Mouse (Mus musculus) lung, adult 2 months (tissue): ENCODE measurements around the gene Ccdc138.

ENCODE experiments used
- CTCF ChIP-seq: fragments of 200-500 bp; IDR thresholded peaks from 2 replicates; pipeline ENCODE4 v1.5.1; 2011; ENCODE audit warnings: mild to moderate bottlenecking, low read length, control low read depth; ENCODE audit not compliant: insufficient read depth
- POLR2A ChIP-seq: fragments of 200-500 bp; IDR thresholded peaks from 2 replicates; pipeline ENCODE4 v1.6.1; 2011; ENCODE audit warnings: low read depth, mild to moderate bottlenecking, control low read depth, low read length, borderline replicate concordance; ENCODE audit errors: extremely low read depth

DNA sequence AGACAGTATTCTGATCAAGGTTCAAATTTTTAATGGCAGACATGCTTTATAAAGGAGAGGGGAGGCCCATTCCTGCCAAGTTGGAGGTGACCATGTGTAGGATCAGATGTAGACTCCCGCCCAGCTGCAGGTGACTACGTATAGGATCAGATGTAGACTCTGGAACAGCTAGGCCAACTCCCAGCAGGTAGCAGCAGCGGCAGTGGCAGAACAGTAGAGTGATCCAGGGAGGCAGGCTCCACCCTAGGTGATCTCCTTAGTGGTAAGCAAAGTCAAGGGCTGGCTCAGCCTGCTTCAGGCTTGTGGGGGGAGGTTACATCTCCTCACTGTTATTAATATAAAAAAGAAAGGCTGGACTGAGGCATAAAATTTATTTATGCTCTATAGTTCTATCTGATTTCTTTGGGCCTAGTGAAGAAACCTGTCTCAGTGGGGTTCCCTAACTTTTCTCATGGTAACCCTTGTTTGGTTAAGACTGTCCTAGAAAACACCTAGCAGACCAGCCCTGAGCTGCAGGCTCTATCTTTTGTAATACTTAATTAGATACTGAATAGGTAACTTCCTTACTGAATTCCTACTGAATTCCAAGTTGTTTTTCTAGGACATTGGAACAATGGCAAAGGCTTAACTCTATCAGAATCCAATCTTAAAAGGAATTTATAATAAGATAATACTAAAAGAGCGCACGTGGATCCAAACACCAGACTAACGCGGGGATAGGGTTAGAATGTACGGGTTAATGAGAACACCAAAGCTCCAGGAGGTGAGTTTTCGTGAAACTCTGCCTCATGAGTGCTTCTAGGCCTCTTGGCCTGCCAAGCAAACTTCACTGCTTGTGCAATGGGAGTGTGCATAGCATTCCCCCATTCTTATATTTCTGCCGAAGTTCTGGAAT, 33.4 kb downstream of the Ccdc138 start:
- no peak for TF ChIP-seq POLR2A
- TF ChIP-seq CTCF: no peak
